Mouse (Mus musculus): Measurements from ENCODE around the gene Dnaaf5. TPM values are rescaled to one million over a fixed set of nuclear protein-coding genes. Genes with fewer than 3 reads are reported as not detected.
A peak's percentile ranks its signal among the peaks of the same experiment; 100 is the strongest.

Dnaaf5 gene
- polyA plus RNA-seq, 1 experiment from 2014 or later = 3.5 TPM

DNA sequence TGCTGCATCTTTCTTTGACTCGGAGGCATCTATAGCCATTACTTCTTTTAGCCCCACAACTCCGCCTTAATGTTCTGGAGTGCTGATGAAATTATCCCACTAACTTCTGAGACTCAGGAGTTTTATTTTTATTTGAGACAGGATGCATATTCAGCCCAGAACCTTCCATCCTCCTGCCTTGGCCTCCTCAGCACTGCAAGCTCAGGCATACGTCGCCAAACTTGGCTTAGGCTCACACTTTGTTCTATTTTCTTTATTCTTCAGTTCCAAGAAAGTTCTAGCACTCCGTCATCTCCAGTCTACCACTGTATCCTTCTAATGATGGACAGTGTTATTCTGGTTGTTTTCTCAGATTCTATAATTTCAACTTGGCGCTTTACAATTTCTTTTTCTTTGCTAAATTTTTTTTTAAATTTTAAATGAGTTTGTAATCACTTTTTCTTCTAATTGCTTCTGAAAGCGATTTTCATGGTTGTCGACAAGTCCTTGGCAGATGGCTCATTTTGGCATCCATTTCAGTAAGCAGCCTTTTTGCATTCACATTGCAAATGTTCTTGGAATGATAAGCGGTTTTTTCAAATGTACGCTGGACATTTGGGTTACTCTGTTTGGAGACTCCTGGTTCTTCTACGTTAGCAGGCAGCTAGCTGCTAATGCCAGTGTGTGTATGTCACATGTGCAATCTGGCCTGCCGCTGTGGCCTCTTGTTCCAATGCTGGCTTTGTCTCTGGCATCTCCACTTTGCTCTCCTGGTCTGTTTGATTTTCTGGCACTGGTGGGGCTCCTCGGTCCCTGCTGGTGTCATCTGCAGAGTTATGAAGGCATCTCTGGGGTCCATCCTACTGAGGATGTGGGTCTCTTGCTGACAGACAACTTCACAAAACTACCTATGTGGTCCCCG, 2.6 kb upstream of the Dnaaf5 start:
- ATAC-seq = no peak
- WGBS = 80% methylated on average over 14 of the region's 14 CpGs
- no peak overlapping the region for H3K9ac ChIP-seq (ENCODE audit: low read depth, low read length)
- no peak overlapping the region for H3K4me2 ChIP-seq (ENCODE audit: low read length)
- 0 out of 2 replicates have a peak, but pooled peaks cover 7% of the 10 kb centered on the region for H3K36me3 ChIP-seq (ENCODE audit: control insufficient read depth, insufficient read depth, low read length)
- H3K27me3 ChIP-seq (ENCODE audit: control insufficient read depth, insufficient read depth, low read depth, low read length) = no peaks in the 10 kb centered on the region
- no peak overlapping the region for H3K27ac ChIP-seq (ENCODE audit: low read length)
- no peak overlapping the region for H3K4me3 ChIP-seq (ENCODE audit: low read depth, low read length)
- no peaks in the 10 kb centered on the region for H3K9me3 ChIP-seq (replicated peaks; ENCODE audit: control insufficient read depth, low read length, poor library complexity, severe bottlenecking)
- peaks cover 19% of the 10 kb centered on the region for H3K4me1 ChIP-seq (ENCODE audit: control insufficient read depth, insufficient read depth, low read length)

- no peaks in the 10 kb centered on the region for H3K27me3 ChIP-seq (ENCODE audit: control insufficient read depth, insufficient read depth, low read depth, low read length)
Measured at GRCm38 (mm10) chr5:139149006-139149672, 884 bp upstream of the Dnaaf5 start.

DNA sequence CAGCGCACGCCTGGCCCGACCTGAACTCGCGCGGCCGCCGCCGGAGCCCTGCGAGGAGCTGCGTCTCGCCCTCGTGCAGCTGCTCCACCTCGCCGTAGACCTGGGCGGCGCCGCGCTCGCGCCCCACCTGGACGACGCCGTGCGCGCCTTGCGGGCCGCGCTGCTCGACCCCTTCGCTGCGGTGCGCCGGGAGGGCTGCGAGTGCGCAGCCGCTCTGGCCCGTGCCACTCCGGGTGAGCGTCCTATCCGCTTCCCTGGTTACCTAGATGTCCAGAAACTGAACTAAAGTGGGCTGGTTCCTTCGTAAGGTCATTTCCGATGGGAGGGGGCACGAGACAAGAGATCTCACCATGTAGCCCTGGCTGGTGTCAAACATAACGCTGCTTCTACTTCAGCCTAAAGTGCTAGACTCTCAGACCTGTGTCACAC, 594 bp downstream of the Dnaaf5 start:
- Histone ChIP-seq H3K9ac (ENCODE audit: low read depth, low read length) (peak overlapping the region; percentile 79), H3K4me1 (ENCODE audit: control insufficient read depth, insufficient read depth, low read length) (peaks cover 19% of the 10 kb centered on the region), H3K4me2 (ENCODE audit: low read length) (peak overlapping the region; percentile 94), H3K36me3 (ENCODE audit: control insufficient read depth, insufficient read depth, low read length) (peaks cover 18% of the 10 kb centered on the region), H3K27me3 (ENCODE audit: control insufficient read depth, insufficient read depth, low read depth, low read length) (no peaks in the 10 kb centered on the region), H3K4me3 (ENCODE audit: low read depth, low read length) (peak overlapping the region; percentile 91), H3K27ac (ENCODE audit: low read length) (peak overlapping the region; percentile 76), H3K9me3 (replicated peaks; ENCODE audit: control insufficient read depth, low read length, poor library complexity, severe bottlenecking) (no peaks in the 10 kb centered on the region)
- under 1% methylated on average over 40 of the region's 45 CpGs for WGBS
- peak; percentile 37 for ATAC-seq

More at GRCm38 (mm10) chr5:139149006-139149672, 884 bp upstream of the Dnaaf5 start:
- Histone ChIP-seq H3K9ac (ENCODE audit: low read depth, low read length) (peak overlapping the region; percentile 21), H3K27ac (ENCODE audit: low read length) (peak overlapping the region; percentile 76), H3K9me3 (replicated peaks; ENCODE audit: control insufficient read depth, low read length, poor library complexity, severe bottlenecking) (no peaks in the 10 kb centered on the region), H3K36me3 (ENCODE audit: control insufficient read depth, insufficient read depth, low read length) (peaks cover 18% of the 10 kb centered on the region; the same call in 1 of the 2 replicates), H3K4me1 (ENCODE audit: control insufficient read depth, insufficient read depth, low read length) (peaks cover 19% of the 10 kb centered on the region), H3K4me3 (ENCODE audit: low read depth, low read length) (peak overlapping the region; percentile 91), H3K4me2 (ENCODE audit: low read length) (peak overlapping the region; percentile 94)
- peak; percentile 62 for ATAC-seq
- WGBS = 28% methylated on average over 11 of the region's 11 CpGs

GRCm38 (mm10) chr5:139160899-139161298, 10.9 kb downstream of the Dnaaf5 start:
- H3K9ac ChIP-seq (ENCODE audit: low read depth, low read length) = no peak overlapping the region
- peaks cover 16% of the 10 kb centered on the region for H3K36me3 ChIP-seq (ENCODE audit: control insufficient read depth, insufficient read depth, low read length)
- no peak for ATAC-seq
- no peak overlapping the region for H3K4me2 ChIP-seq (ENCODE audit: low read length)
- H3K27ac ChIP-seq (ENCODE audit: low read length) = no peak overlapping the region
- H3K4me1 ChIP-seq (ENCODE audit: control insufficient read depth, insufficient read depth, low read length) = no peaks in the 10 kb centered on the region
- H3K27me3 ChIP-seq (ENCODE audit: control insufficient read depth, insufficient read depth, low read depth, low read length) = no peaks in the 10 kb centered on the region
- WGBS = 93% methylated on average over 8 of the region's 8 CpGs
- no peak overlapping the region for H3K4me3 ChIP-seq (ENCODE audit: low read depth, low read length)
- H3K9me3 ChIP-seq (replicated peaks; ENCODE audit: control insufficient read depth, low read length, poor library complexity, severe bottlenecking) = no peaks in the 10 kb centered on the region

DNA sequence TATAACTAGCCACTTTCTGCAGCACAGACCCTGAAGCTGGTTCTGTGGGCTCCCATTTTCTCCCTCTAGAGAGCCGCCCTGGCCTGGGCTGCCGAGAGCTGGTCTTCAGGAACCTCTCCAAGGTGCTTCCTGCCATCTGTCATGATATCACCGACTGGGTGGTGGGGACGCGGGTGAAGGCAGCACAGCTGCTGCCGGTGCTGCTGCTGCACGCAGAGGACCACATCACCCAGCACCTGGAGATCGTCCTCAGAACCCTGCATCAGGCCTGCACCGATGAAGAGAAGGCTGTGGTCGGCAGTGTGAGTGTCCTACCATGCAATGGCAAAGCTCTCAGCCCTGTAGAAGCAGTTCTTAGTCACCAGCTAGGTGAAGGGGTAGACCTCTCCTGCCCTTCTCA, 11.6 kb downstream of the Dnaaf5 start:
- H3K4me1 ChIP-seq (ENCODE audit: control insufficient read depth, insufficient read depth, low read length) = no peaks in the 10 kb centered on the region
- H3K27me3 ChIP-seq (ENCODE audit: control insufficient read depth, insufficient read depth, low read depth, low read length) = no peaks in the 10 kb centered on the region
- H3K27ac ChIP-seq (ENCODE audit: low read length) = no peak overlapping the region
- no peak for ATAC-seq
- H3K9me3 ChIP-seq (replicated peaks; ENCODE audit: control insufficient read depth, low read length, poor library complexity, severe bottlenecking) = no peaks in the 10 kb centered on the region
- no peak overlapping the region for H3K4me3 ChIP-seq (ENCODE audit: low read depth, low read length)
- WGBS = 93% methylated on average over 10 of the region's 10 CpGs
- no peak overlapping the region for H3K9ac ChIP-seq (ENCODE audit: low read depth, low read length)
- peaks cover 20% of the 10 kb centered on the region for H3K36me3 ChIP-seq (ENCODE audit: control insufficient read depth, insufficient read depth, low read length)
- H3K4me2 ChIP-seq (ENCODE audit: low read length) = no peak overlapping the region

DNA sequence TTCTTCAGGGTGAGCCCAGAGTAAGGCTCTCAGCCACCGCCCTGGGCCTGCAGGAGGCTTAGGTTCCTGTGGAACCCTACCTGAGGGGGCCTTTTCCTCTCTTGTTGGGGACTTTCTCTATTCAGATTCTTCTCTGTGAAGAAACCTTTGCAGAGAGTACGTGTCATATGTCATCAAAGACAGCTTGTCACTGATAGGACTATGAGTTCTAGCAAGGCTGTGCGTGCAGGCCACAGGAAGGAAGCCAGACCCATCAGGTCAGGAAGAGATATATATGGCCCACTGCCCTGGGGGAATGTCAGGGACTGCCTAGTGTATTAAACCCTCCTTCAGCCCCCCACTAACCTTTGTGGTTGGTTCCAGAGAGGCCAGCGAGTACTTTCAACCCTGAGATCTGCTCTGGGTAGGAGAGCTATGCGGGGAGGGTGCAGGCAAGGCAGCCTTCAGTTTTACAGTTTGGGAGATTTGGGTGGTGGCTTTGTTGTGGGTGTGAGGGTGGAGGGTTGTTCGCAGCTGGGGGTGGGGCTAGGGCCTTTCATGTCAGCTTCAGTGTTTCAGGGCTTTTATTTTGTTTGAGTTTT, 16.8 kb downstream of the Dnaaf5 start:
- no peak overlapping the region for H3K4me2 ChIP-seq (ENCODE audit: low read length)
- ATAC-seq = no peak
- WGBS = 92% methylated on average over 6 of the region's 6 CpGs
- H3K9me3 ChIP-seq (replicated peaks; ENCODE audit: control insufficient read depth, low read length, poor library complexity, severe bottlenecking) = no peaks in the 10 kb centered on the region
- H3K4me3 ChIP-seq (ENCODE audit: low read depth, low read length) = no peak overlapping the region
- no peaks in the 10 kb centered on the region for H3K4me1 ChIP-seq (ENCODE audit: control insufficient read depth, insufficient read depth, low read length)
- H3K27me3 ChIP-seq (ENCODE audit: control insufficient read depth, insufficient read depth, low read depth, low read length) = no peaks in the 10 kb centered on the region
- no peak overlapping the region for H3K27ac ChIP-seq (ENCODE audit: low read length)
- H3K9ac ChIP-seq (ENCODE audit: low read depth, low read length) = no peak overlapping the region
- peaks cover 26% of the 10 kb centered on the region for H3K36me3 ChIP-seq (ENCODE audit: control insufficient read depth, insufficient read depth, low read length)

GRCm38 (mm10) chr5:139167548-139167947, 17.5 kb downstream of the Dnaaf5 start:
- no peaks in the 10 kb centered on the region for H3K4me1 ChIP-seq (ENCODE audit: control insufficient read depth, insufficient read depth, low read length)
- H3K4me2 ChIP-seq (ENCODE audit: low read length) = no peak overlapping the region
- H3K36me3 ChIP-seq (ENCODE audit: control insufficient read depth, insufficient read depth, low read length) = peaks cover 22% of the 10 kb centered on the region
- no peak overlapping the region for H3K27ac ChIP-seq (ENCODE audit: low read length)
- H3K27me3 ChIP-seq (ENCODE audit: control insufficient read depth, insufficient read depth, low read depth, low read length) = no peaks in the 10 kb centered on the region
- 76% methylated on average over 1 of the region's 1 CpGs for WGBS
- H3K4me3 ChIP-seq (ENCODE audit: low read depth, low read length) = no peak overlapping the region
- no peaks in the 10 kb centered on the region for H3K9me3 ChIP-seq (replicated peaks; ENCODE audit: control insufficient read depth, low read length, poor library complexity, severe bottlenecking)
- no peak for ATAC-seq
- H3K9ac ChIP-seq (ENCODE audit: low read depth, low read length) = no peak overlapping the region

- 87% methylated on average over 4 of the region's 4 CpGs for WGBS
- Histone ChIP-seq H3K4me2 (ENCODE audit: low read length) (no peak overlapping the region), H3K4me1 (ENCODE audit: control insufficient read depth, insufficient read depth, low read length) (peaks cover 14% of the 10 kb centered on the region), H3K27ac (ENCODE audit: low read length) (no peak overlapping the region), H3K9me3 (replicated peaks; ENCODE audit: control insufficient read depth, low read length, poor library complexity, severe bottlenecking) (no peaks in the 10 kb centered on the region), H3K27me3 (ENCODE audit: control insufficient read depth, insufficient read depth, low read depth, low read length) (no peaks in the 10 kb centered on the region), H3K9ac (ENCODE audit: low read depth, low read length) (no peak overlapping the region), H3K36me3 (ENCODE audit: control insufficient read depth, insufficient read depth, low read length) (peaks cover 8% of the 10 kb centered on the region), H3K4me3 (ENCODE audit: low read depth, low read length) (no peak overlapping the region)
- no peak for ATAC-seq
Measured at GRCm38 (mm10) chr5:139171929-139172328, 21.9 kb downstream of the Dnaaf5 start.
